Mouse (Mus musculus) kidney, adult 10 weeks (tissue): ENCODE data around the gene Atp1b3. TPM values are rescaled to one million over a fixed set of nuclear protein-coding genes. Genes with fewer than 3 reads are reported as not detected.

Experiments used
- polyA plus RNA-seq: library from polyadenylated mRNA; stranded (reverse); fragments of 350-450 nt; fragmentation: Illumina TruSeq; extraction: RNeasy Lipid Tissue Mini Kit (QIAGEN cat#74804); gene quantifications from one replicate; pipeline ENCODE4 v1.2.3, GENCODE M21; 2014; ENCODE audit warnings: low read depth, low replicate concordance

The Atp1b3 gene
- polyA plus RNA-seq = 289 TPM

DNA sequence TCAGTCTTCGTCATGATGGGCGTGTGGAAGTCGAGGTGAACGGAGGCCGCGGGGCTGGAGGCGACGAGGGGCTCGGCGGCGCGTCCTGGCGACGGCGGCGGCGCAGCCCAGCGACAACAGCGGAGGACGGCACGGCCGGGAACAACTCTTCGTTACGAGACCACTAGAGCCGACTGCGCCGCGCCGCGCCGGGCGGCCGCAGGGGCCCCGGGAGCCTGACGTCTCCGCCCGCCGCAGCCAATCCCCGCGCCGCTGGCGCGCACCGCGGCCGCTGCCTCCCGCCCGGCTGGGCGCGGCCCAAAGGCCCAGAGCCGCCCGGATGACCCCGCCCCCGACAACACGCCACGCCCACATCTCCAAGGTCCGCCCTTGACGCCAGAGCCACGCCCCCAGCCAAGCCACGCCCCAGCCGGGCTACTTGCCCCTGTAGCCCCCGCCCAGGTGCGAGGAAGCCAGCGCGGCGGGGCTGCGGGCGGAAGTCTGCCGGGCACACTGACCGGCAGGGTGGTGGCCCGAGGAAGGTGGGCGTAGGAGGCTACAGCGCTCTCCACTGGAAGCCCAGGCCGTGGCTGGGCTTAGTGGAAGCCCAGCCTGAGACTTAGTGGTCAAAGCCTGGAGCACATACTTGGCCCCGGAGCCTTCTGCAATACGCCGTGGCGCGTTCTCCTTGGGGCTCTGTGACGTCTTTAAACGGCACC is at the start of gene Atp1b3:
Gene Atp1b3, minus strand, starts transcription at position 302 of the 698 bp plus-strand sequence.

Other genes starting within 250 kb of the Atp1b3 start
- gene Gk5, start 245.1 kb downstream of the Atp1b3 start, polyA plus RNA-seq = 19.6 TPM
- 68.1 TPM for gene Tfdp2, start 168.2 kb downstream of the Atp1b3 start, polyA plus RNA-seq
- 195 TPM for gene Rnf7, start 114.2 kb upstream of the Atp1b3 start, polyA plus RNA-seq
- gene Gm28729, start 160.8 kb upstream of the Atp1b3 start, polyA plus RNA-seq = not detected